Mouse (Mus musculus) heart, adult 2 months (tissue): ENCODE results near the gene Pgd. TPM values are rescaled to one million over a fixed set of nuclear protein-coding genes. Genes with fewer than 3 reads are reported as not detected.
A peak's percentile ranks its signal among the peaks of the same experiment; 100 is the strongest.

Experiments used
- DNase-seq, 2 experiments: peaks; one replicate each; pipeline ENCODE4 v3.0.0; 2021
- H3K27ac ChIP-seq: fragments of 200-600 bp; 2 replicates; pipeline ENCODE4 v1.8.1; 2022
- H3K27me3 ChIP-seq: fragments of 200-500 bp; 2 replicates; pipeline ENCODE4 v1.6.1; 2012; ENCODE audit warnings: mild to moderate bottlenecking, low read length, inconsistent platforms, mixed read lengths; ENCODE audit not compliant: control insufficient read depth, insufficient read depth
- H3K36me3 ChIP-seq: fragments of 200-500 bp; 2 replicates; pipeline ENCODE4 v1.6.1; 2012; ENCODE audit warnings: low read length, inconsistent platforms; ENCODE audit not compliant: control insufficient read depth, insufficient read depth
- H3K4me1 ChIP-seq: fragments of 200-500 bp; 2 replicates; pipeline ENCODE4 v1.6.1; 2011; ENCODE audit warnings: low read length; ENCODE audit not compliant: control insufficient read depth, insufficient read depth
- H3K4me3 ChIP-seq: fragments of 200-600 bp; 2 replicates; pipeline ENCODE4 v1.8.1; 2022
- H3K79me2 ChIP-seq: fragments of 200-500 bp; replicated peaks from 2 replicates; pipeline ENCODE4 v1.6.1; 2012; ENCODE audit warnings: mild to moderate bottlenecking, inconsistent platforms, low read length, moderate library complexity, mixed read lengths; ENCODE audit not compliant: control insufficient read depth, insufficient read depth
- H3K9ac ChIP-seq: fragments of 200-500 bp; 2 replicates; pipeline ENCODE4 v1.6.1; 2012; ENCODE audit warnings: low read depth, mild to moderate bottlenecking, control low read depth, inconsistent platforms, low read length, mixed read lengths
- CTCF ChIP-seq: fragments of 200-600 bp; IDR thresholded peaks from 2 replicates; pipeline ENCODE4 v1.8.1; 2022; ENCODE audit warnings: antibody characterized with exemption, mild to moderate bottlenecking, moderate library complexity
- EP300 ChIP-seq: fragments of 200-500 bp; IDR thresholded peaks from 2 replicates; pipeline ENCODE4 v1.6.1; 2011; ENCODE audit warnings: low read depth, low read length, control low read depth; ENCODE audit not compliant: insufficient read depth
- POLR2A ChIP-seq: fragments of 200-500 bp; IDR thresholded peaks from 2 replicates; pipeline ENCODE4 v1.6.1; 2011; ENCODE audit warnings: mild to moderate bottlenecking, low read depth, low read length, control low read depth; ENCODE audit not compliant: insufficient read depth
- WGBS: fragments of 180-500 bp; shearing (Covaris S2); methylation state at CpG from one replicate; pipeline ENCODE4 v1.1.7; 2018; 5-methylcytosine and 5-hydroxymethylcytosine counted together
- intact Hi-C: fragments of 180-260 bp; cut with DNase I; formaldehyde crosslinking; loops from one replicate; pipeline ENCODE4 v1.15.1; 2025
- polyA plus RNA-seq: library from polyadenylated mRNA; depleted of rRNA; stranded (reverse); fragments of >200 nt; gene quantifications from 2 replicates; pipeline ENCODE4 v1.2.3, GENCODE M21; 2012
- total RNA-seq, 2 experiments: library from RNA; stranded (reverse); gene quantifications; 2 replicates each; pipeline ENCODE4 v1.2.3; 2021

Gene Pgd
- total and polyA plus RNA-seq, 3 experiments: 32.8 to 44.8 (median 36.8) TPM

GRCm38 (mm10) chr4:149166957-149167611 is 513 bp upstream of the Pgd start:
- DNase-seq: peak in 1 of 2 experiments; percentile 62
- H3K27me3 ChIP-seq: no peaks in the 10 kb centered on the region
- H3K4me1 ChIP-seq: peaks cover 4% of the 10 kb centered on the region
- intact Hi-C loops: loop anchor here (2.0 kb wide), 2 partner anchors 22 to 66 kb away; no protein-coding TSS in a partner anchor
- under 1% methylated on average over 27 of the region's 27 CpGs for WGBS
- no peaks in the 10 kb centered on the region for H3K79me2 ChIP-seq
- H3K4me3 ChIP-seq: peak overlapping the region; percentile 67
- H3K36me3 ChIP-seq: no peaks in the 10 kb centered on the region
- peak overlapping the region; percentile 75 for H3K27ac ChIP-seq
- H3K9ac ChIP-seq: peak overlapping the region; percentile 25
- TF ChIP-seq POLR2A (peak; percentile 19; the same call in 1 of the 2 replicates), CTCF (no peak), EP300 (no peak)

- 52% methylated on average over 5 of the region's 5 CpGs for WGBS
- Histone ChIP-seq H3K27ac (no peak overlapping the region), H3K79me2 (no peaks in the 10 kb centered on the region), H3K9ac (no peak overlapping the region), H3K4me3 (no peak overlapping the region), H3K36me3 (no peaks in the 10 kb centered on the region), H3K4me1 (no peaks in the 10 kb centered on the region), H3K27me3 (no peaks in the 10 kb centered on the region)
- no peak for DNase-seq
- TF ChIP-seq EP300: no peak
- peak; percentile 43 for TF ChIP-seq CTCF
- intact Hi-C loops: no loop called here
Observed at GRCm38 (mm10) chr4:149164150-149164549, 2.4 kb downstream of the Pgd start.

- WGBS: 64% methylated on average over 1 of the region's 1 CpGs
- Histone ChIP-seq H3K27ac (no peak overlapping the region), H3K4me1 (no peaks in the 10 kb centered on the region), H3K36me3 (no peaks in the 10 kb centered on the region), H3K9ac (no peak overlapping the region), H3K4me3 (no peak overlapping the region), H3K79me2 (no peaks in the 10 kb centered on the region), H3K27me3 (no peaks in the 10 kb centered on the region)
- intact Hi-C loops: no loop called here
- no peak for DNase-seq
- TF ChIP-seq EP300: no peak
- no peak for TF ChIP-seq POLR2A
- no peak for TF ChIP-seq CTCF
Observed at GRCm38 (mm10) chr4:149163196-149163595, 3.4 kb downstream of the Pgd start.

GRCm38 (mm10) chr4:149161166-149161565 is 5.4 kb downstream of the Pgd start:
- Histone ChIP-seq H3K27me3 (no peaks in the 10 kb centered on the region), H3K79me2 (no peaks in the 10 kb centered on the region), H3K4me1 (no peaks in the 10 kb centered on the region), H3K4me3 (no peak overlapping the region), H3K27ac (no peak overlapping the region), H3K36me3 (no peaks in the 10 kb centered on the region), H3K9ac (no peak overlapping the region)
- TF ChIP-seq EP300: no peak
- no peak for TF ChIP-seq CTCF
- no peak for TF ChIP-seq POLR2A
- intact Hi-C loops: no loop called here
- WGBS: 86% methylated on average over 6 of the region's 6 CpGs
- no peak for DNase-seq

GRCm38 (mm10) chr4:149159891-149160290 is 6.7 kb downstream of the Pgd start:
- no peak for TF ChIP-seq POLR2A
- no peak for TF ChIP-seq EP300
- TF ChIP-seq CTCF: no peak
- H3K9ac ChIP-seq: no peak overlapping the region
- no peaks in the 10 kb centered on the region for H3K79me2 ChIP-seq
- H3K4me3 ChIP-seq: no peak overlapping the region
- H3K27ac ChIP-seq: no peak overlapping the region
- no peaks in the 10 kb centered on the region for H3K4me1 ChIP-seq
- WGBS: 87% methylated on average over 13 of the region's 13 CpGs
- no peaks in the 10 kb centered on the region for H3K27me3 ChIP-seq
- H3K36me3 ChIP-seq: no peaks in the 10 kb centered on the region
- intact Hi-C loops: no loop called here
- no peak for DNase-seq

- Histone ChIP-seq H3K9ac (no peak overlapping the region), H3K79me2 (no peaks in the 10 kb centered on the region), H3K27me3 (no peaks in the 10 kb centered on the region), H3K4me1 (no peaks in the 10 kb centered on the region), H3K4me3 (no peak overlapping the region), H3K36me3 (no peaks in the 10 kb centered on the region), H3K27ac (no peak overlapping the region)
- WGBS: 92% methylated on average over 2 of the region's 2 CpGs
- intact Hi-C loops: no loop called here
- TF ChIP-seq POLR2A (no peak), EP300 (no peak), CTCF (no peak)
- no peak for DNase-seq
Observed at GRCm38 (mm10) chr4:149159203-149159602, 7.4 kb downstream of the Pgd start.
